Mouse (Mus musculus) lung, embryonic 14.5 days (tissue): Measurements from ENCODE around the gene Rchy1. TPM values are rescaled to one million over a fixed set of nuclear protein-coding genes. Genes with fewer than 3 reads are reported as not detected.

Experiments used
- ATAC-seq: fragments of 200-750 bp; cut with Nextera tagmentation; 2 replicates; pipeline ENCODE4 v1.8.0; 2017; ENCODE audit warnings: mild to moderate bottlenecking, moderate TSS enrichment, moderate library complexity; ENCODE audit not compliant: insufficient read depth
- DNase-seq: peaks from one replicate; pipeline ENCODE4 v3.0.0-alpha.2; 2015
- H3K27ac ChIP-seq: fragments of 300-500 bp; sonication (generic); 2 replicates; pipeline ENCODE4 v1.5.1; 2014; ENCODE audit warnings: low read depth, mild to moderate bottlenecking, moderate library complexity
- H3K27me3 ChIP-seq: fragments of 300-500 bp; sonication (generic); 2 replicates; pipeline ENCODE4 v1.6.1; 2014; ENCODE audit warnings: low read length, control low read depth; ENCODE audit not compliant: insufficient read depth
- H3K36me3 ChIP-seq: fragments of 300-500 bp; sonication (generic); 2 replicates; pipeline ENCODE4 v1.6.1; 2014; ENCODE audit warnings: control low read depth; ENCODE audit not compliant: insufficient read depth
- H3K4me1 ChIP-seq: fragments of 300-500 bp; sonication (generic); 2 replicates; pipeline ENCODE4 v1.6.1; 2014; ENCODE audit warnings: antibody characterized with exemption, control low read depth; ENCODE audit not compliant: insufficient read depth
- H3K4me2 ChIP-seq: fragments of 300-500 bp; sonication (generic); 2 replicates; pipeline ENCODE4 v1.6.1; 2014; ENCODE audit warnings: mild to moderate bottlenecking
- H3K4me3 ChIP-seq: fragments of 300-500 bp; sonication (generic); 2 replicates; pipeline ENCODE4 v1.5.1; 2014; ENCODE audit warnings: low read depth, low read length
- H3K9ac ChIP-seq: fragments of 300-500 bp; sonication (generic); 2 replicates; pipeline ENCODE4 v1.6.1; 2014
- H3K9me3 ChIP-seq: fragments of 300-500 bp; sonication (generic); 2 replicates; pipeline ENCODE4 v1.6.1; 2016; ENCODE audit warnings: low read depth, low read length, control low read depth
- CTCF ChIP-seq: IDR thresholded peaks from 2 replicates; pipeline ENCODE4 v1.5.1; 2016; ENCODE audit warnings: antibody characterized with exemption, low read depth
- WGBS: fragments of 180-500 bp; shearing (Covaris S2); extraction: QIAGEN DNeasy Blood & Tissue Kit; methylation state at CpG from one replicate; pipeline ENCODE4 v1.1.7; 2014; 5-methylcytosine and 5-hydroxymethylcytosine counted together
- polyA plus RNA-seq: library from polyadenylated mRNA; unstranded; fragments of >200 nt; fragmentation: Nextera tagmentation; extraction: Ambion mirVana; gene quantifications from 2 replicates; pipeline ENCODE4 v1.2.1, GENCODE M21; 2014

The Rchy1 gene
- polyA plus RNA-seq, 1 experiment from 2014 or later, result 49.8 TPM

DNA sequence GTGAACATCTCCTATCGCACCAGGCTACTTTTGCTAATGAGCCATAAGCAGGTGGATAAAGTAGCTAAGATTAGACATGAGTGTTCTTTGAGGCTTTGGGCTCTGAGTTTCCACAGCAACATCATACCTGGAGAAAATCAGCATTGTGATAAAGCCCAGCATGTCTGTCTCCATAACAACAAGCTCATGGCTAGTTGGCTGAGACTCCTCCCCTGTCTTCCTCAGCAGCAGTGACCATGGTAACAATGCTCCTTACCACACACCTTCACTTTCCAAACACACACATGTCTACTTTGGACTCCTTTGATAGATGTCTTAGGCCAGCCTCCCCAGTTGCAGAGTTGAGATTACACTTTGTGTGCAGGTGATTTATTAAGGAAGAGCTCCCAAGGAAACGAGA, 49.6 kb downstream of the Rchy1 start:
- no peaks in the 10 kb centered on the region for H3K27me3 ChIP-seq
- WGBS, result 70% methylated on average over 2 of the region's 2 CpGs
- no peak for ATAC-seq
- H3K4me3 ChIP-seq, result no peak overlapping the region
- H3K4me2 ChIP-seq, result no peak overlapping the region
- TF ChIP-seq CTCF, result no peak
- no peaks in the 10 kb centered on the region for H3K36me3 ChIP-seq
- no peak for DNase-seq
- no peak overlapping the region for H3K27ac ChIP-seq
- no peaks in the 10 kb centered on the region for H3K4me1 ChIP-seq
- no peaks in the 10 kb centered on the region for H3K9me3 ChIP-seq
- H3K9ac ChIP-seq, result no peak overlapping the region

GRCm38 (mm10) chr5:91911384-91912106, 51.3 kb downstream of the Rchy1 start:
- no peak overlapping the region for H3K27ac ChIP-seq
- H3K9me3 ChIP-seq, result no peaks in the 10 kb centered on the region
- ATAC-seq, result no peak
- H3K9ac ChIP-seq, result no peak overlapping the region
- TF ChIP-seq CTCF, result no peak
- WGBS, result 73% methylated on average over 13 of the region's 13 CpGs
- DNase-seq, result peak; percentile 10
- H3K4me3 ChIP-seq, result no peak overlapping the region
- no peaks in the 10 kb centered on the region for H3K27me3 ChIP-seq
- H3K4me1 ChIP-seq, result no peaks in the 10 kb centered on the region
- no peak overlapping the region for H3K4me2 ChIP-seq
- no peaks in the 10 kb centered on the region for H3K36me3 ChIP-seq

DNA sequence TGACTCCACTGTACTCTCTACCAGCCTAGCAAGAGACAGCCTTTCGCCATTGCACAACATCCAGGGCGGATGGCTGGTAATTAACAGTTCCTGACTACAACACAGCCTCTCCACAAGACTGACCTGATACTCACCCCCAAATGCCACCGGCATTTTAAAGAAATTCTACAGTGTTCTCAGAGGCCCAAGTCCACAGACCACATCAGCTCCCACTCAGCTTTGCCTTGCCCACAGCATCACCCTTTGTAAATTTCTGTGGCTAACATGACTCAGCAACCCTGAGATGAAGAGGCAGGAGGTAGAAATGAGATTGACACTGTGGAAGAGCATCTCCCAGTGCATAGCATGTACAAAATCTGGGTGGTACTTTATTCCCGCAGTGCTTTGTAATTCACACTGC, 52.3 kb downstream of the Rchy1 start:
- Histone ChIP-seq H3K27me3 (no peaks in the 10 kb centered on the region), H3K9ac (no peak overlapping the region), H3K36me3 (no peaks in the 10 kb centered on the region), H3K4me3 (no peak overlapping the region), H3K27ac (no peak overlapping the region), H3K4me1 (no peaks in the 10 kb centered on the region), H3K4me2 (no peak overlapping the region), H3K9me3 (no peaks in the 10 kb centered on the region)
- ATAC-seq (no peak), DNase-seq (no peak)
- WGBS, result 85% methylated on average over 4 of the region's 4 CpGs
- TF ChIP-seq CTCF, result no peak

GRCm38 (mm10) chr5:91909010-91909620, 53.8 kb downstream of the Rchy1 start:
- no peak overlapping the region for H3K9ac ChIP-seq
- H3K9me3 ChIP-seq, result no peaks in the 10 kb centered on the region
- ATAC-seq (no peak), DNase-seq (no peak)
- no peak overlapping the region for H3K4me3 ChIP-seq
- H3K4me2 ChIP-seq, result no peak overlapping the region
- H3K36me3 ChIP-seq, result no peaks in the 10 kb centered on the region
- 68% methylated on average over 10 of the region's 10 CpGs for WGBS
- no peak for TF ChIP-seq CTCF
- no peaks in the 10 kb centered on the region for H3K4me1 ChIP-seq
- H3K27me3 ChIP-seq, result no peaks in the 10 kb centered on the region
- no peak overlapping the region for H3K27ac ChIP-seq

Other genes starting within 250 kb of the Rchy1 start
- not detected in 2 replicates for gene Odaph, start 24.4 kb upstream of the Rchy1 start, polyA plus RNA-seq
- gene Cdkl2, start 80.8 kb upstream of the Rchy1 start, polyA plus RNA-seq, result 1.5 and 1.6 TPM in 2 replicates
- gene G3bp2, start 120.7 kb upstream of the Rchy1 start, polyA plus RNA-seq, result 165 and 166 TPM in 2 replicates
- gene Uso1, start 174.9 kb upstream of the Rchy1 start, polyA plus RNA-seq, result 27.8 and 28.1 TPM in 2 replicates